Mouse (Mus musculus): Measurements from ENCODE around the gene Fam207a. TPM values are rescaled to one million over a fixed set of nuclear protein-coding genes. Genes with fewer than 3 reads are reported as not detected.

Fam207a gene
- total RNA-seq, 2 experiments from 2014 or later, result 5.4 to 8.4 TPM

DNA sequence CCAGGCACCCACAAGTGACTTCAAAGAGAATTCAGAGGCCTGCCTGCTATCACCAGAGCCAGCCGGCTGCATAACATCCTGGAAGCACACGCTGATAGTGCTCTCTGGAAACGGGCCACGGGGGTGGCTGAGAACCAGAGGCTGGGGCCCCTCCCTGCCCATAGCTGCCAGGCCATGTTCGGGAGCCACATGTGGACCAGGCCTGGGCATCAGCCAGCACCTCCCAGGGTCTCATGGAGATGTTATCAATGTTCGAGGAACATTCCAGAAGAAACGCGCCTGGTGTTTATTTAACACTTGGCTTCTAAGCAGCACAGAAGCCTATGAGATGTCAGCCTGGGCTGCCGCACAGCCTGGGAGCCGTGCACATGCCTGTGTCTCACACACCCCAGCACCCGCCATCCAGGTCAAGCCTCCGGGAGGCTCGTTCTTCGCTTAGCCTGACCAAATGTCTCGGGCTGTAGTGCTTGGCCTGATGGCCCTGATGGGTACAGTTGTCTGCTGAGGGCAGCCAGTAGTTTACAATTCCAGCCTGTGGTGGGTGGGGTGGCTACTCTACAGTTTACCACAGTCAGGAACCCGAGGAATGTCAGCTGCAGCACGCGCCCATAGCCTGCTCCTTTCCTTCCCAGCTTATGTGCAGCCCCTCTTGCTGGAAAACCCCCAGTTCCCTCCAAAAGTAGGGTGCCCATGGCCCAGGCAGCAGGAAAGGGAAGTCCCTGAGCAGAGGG is 31.2 kb downstream of the Fam207a start:
- no peak overlapping the region for H3K4me3 ChIP-seq
- intact Hi-C loops (cut with DNase I), result no loop called here
- DNase-seq, result peak; percentile 65
- TF ChIP-seq CTCF (IDR thresholded peaks at IDR 0.05), result no peak
- peak overlapping the region; percentile 46 for H3K27ac ChIP-seq

DNA sequence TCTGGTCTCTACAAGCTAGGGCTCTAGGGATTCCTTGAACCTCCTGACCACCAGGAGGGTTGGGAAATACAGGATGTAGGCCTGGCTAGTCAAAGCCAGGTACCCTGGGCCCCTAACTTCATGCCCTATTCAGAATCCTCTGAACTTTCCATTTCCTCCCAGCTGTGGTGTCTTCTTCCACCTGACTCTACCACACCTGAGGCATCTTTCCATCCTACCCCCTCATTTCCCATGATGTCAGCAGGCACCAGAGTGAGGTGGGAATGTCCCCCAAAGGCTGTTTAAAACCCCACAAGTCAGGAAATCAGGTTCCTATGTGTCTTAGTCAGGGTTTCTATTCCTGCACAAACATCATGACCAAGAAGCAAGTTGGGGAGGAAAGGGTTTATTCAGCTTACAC is 33.8 kb downstream of the Fam207a start:
- no peak for TF ChIP-seq CTCF (IDR thresholded peaks at IDR 0.05)
- H3K4me3 ChIP-seq, result no peak overlapping the region
- H3K27ac ChIP-seq, result no peak overlapping the region
- no peak for DNase-seq
- intact Hi-C loops (cut with DNase I), result no loop called here

DNA sequence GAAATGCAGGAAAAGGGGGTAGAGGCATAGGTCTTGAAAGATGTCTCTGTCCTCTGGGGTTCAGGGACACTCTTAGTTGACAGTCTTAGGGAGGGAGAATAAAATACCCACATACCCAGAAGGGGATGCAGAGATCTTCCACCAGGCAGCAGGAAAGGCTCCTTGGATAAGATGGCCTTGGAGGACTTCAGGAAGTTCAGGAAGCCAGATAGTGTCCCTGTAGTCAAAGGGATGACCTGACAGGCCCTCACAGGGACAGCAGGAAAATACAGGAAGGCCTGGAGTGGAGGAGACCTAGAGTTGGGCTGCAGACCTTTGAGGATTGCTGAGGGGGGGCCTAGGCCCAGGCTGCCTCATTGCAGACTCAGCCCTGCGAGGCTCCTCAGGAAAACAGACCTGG is 35.6 kb downstream of the Fam207a start:
- H3K27ac ChIP-seq, result no peak overlapping the region
- intact Hi-C loops (cut with DNase I), result no loop called here

DNA sequence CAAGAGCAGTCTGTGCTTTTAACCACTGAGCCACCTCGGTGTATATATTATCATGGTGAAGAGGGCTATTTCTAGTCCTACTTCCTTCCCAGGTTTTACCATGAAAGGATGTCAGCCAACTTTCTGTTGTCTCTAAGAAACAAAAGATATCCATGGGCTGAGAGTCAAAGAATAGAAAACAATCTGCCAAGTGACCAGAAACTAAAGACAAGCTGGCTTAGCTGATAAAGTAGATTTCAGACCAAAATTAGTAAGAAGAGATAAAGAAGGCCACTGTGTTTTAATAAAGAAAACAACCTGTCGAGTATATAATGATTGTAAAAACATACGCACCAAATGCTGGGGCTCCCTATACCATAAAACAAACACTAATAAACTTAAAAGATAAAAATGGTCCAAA is 38.7 kb downstream of the Fam207a start:
- Histone ChIP-seq H3K27ac (no peak overlapping the region), H3K4me3 (no peak overlapping the region)
- intact Hi-C loops (cut with DNase I), result no loop called here
- no peak for DNase-seq
- no peak for TF ChIP-seq CTCF (IDR thresholded peaks at IDR 0.05)

More for the DNA sequence above, 35.6 kb downstream of the Fam207a start:
- no peak for TF ChIP-seq CTCF (IDR thresholded peaks at IDR 0.05)
- DNase-seq, result no peak
- H3K4me3 ChIP-seq, result no peak overlapping the region

DNA sequence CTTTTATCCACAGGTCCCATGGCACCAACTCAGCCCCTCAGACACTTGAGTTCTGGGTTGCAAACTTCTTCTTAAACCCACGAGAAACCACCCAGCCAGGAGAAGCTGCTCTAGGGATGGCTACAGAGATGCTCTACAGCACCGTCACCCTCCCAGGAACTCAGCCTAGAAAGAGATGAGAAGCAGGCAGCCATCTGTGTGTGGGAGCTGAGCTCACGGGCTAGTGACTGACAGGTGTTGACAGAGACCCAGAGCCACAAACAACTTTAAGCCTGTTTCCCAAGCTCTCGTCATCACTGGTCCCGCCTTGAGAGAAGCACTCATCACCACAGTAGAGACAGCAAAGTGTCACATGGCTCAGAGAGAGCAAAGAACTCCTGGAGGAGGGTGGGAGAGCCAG is 43.4 kb downstream of the Fam207a start:
- no peak overlapping the region for H3K27ac ChIP-seq
- TF ChIP-seq CTCF (IDR thresholded peaks at IDR 0.05), result no peak
- no peak overlapping the region for H3K4me3 ChIP-seq
- no peak for DNase-seq
- intact Hi-C loops (cut with DNase I), result loop anchor here (1.0 kb wide), 1 partner anchor 17 kb away; no protein-coding TSS in a partner anchor

DNA sequence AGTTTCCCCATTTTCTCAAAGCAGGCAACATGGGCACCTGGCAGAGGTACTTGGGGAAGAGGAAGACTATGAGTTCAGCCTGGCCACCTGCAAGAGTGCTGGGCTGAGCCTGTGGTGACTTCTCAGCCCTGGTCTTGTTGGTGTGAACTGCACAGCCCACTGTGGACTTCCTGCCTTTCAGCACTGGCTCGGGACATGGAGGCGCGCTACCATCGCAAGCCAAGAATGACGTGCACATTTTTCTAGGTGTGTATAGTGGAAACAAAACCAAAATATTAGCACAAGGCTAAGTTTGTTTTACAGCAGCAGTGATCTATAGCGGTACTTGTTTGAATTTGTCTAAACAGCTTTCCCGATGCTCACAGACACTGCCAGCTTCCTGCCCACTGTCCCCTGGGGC is 44.1 kb downstream of the Fam207a start:
- Histone ChIP-seq H3K27ac (peak overlapping the region; percentile 20; the same call in 1 of the 2 replicates), H3K4me3 (no peak overlapping the region)
- DNase-seq, result no peak
- intact Hi-C loops (cut with DNase I), result no loop called here
- no peak for TF ChIP-seq CTCF (IDR thresholded peaks at IDR 0.05)

DNA sequence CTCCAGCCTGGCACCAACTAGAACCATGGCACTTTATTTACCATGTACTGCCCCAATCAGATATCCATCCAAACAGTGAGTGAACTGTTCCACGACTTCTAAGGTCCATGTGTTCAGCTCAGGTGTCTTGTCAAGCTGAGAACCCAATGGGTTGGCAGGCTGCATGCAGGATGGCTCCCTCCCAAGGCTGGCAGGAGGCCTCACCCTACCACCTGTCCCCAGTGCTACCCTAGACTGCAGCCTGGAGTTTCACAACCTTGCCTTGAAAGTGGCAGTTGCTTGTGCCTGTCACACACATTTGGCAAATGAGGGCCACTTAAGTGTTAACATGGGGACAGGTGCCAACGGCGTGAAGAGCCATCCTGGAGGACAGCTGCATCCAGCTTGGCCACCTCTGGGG is 44.8 kb downstream of the Fam207a start:
- Histone ChIP-seq H3K4me3 (no peak overlapping the region), H3K27ac (peak overlapping the region; percentile 20; the same call in 1 of the 2 replicates)
- TF ChIP-seq CTCF (IDR thresholded peaks at IDR 0.05), result no peak
- intact Hi-C loops (cut with DNase I), result no loop called here
- peak; percentile 92 for DNase-seq

DNA sequence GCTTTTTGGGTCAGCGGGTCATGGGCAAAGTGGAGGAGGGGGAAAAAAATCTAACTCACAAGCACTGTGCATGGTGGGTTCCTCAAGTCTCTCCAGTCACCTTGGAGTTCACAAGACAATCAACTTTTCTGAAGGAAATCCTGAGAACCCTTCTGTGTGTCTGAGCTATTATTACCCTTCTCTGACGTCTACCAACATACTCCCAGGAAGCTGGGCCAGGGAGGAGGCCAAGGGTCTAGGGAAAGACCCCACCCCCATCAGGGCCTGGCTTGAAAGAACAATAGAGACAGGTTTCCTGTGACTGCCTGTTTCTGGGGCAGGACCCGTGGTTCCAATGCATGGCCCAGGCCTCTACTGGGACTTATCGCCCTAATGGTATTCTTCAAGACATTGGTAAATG is 46.9 kb downstream of the Fam207a start:
- H3K27ac ChIP-seq, result peak overlapping the region; percentile 31
- no peak for DNase-seq
- H3K4me3 ChIP-seq, result no peak overlapping the region
- intact Hi-C loops (cut with DNase I), result no loop called here
- no peak for TF ChIP-seq CTCF (IDR thresholded peaks at IDR 0.05)

DNA sequence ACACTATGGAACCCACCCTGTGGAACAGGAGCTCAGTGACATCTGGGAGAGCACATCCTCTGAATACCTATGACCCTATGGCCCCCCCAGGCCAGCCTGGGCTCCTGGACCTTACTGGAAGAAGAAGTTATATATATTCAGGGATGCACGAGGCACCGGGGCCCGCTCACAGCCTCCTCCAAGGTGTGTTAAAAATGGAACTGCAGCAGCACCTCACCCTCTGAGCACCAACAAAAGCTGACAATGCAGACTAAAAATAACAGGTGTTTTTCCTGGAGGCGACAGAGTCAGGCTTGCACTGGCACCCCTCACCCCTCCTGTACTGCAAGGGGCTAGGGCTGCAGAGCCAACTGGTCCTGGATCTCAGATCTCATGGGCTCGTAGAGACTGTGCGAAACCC is 48.2 kb downstream of the Fam207a start:
- DNase-seq, result no peak
- Histone ChIP-seq H3K27ac (no peak overlapping the region), H3K4me3 (no peak overlapping the region)
- TF ChIP-seq CTCF (IDR thresholded peaks at IDR 0.05), result no peak
- intact Hi-C loops (cut with DNase I), result no loop called here

DNA sequence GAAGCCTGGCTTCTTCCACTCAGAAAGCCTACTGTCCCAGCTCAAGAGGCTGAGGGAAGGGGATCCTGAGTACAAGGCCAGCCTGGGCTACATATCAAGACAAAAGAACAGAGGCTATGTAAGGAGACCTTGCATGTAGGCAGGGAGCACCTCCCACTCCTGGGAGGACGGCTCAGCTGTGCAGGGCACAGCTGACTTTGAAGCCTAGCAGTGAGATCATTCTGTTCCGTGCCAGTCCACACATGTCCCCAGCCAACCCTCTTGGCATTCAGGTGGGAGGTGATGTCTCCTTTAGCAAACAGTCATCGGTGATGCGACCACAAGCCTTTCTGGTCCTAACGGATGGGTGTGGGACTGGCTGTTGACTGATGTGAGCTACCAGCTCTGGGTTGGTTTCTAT is 49.7 kb downstream of the Fam207a start:
- Histone ChIP-seq H3K27ac (no peak overlapping the region), H3K4me3 (no peak overlapping the region)
- no peak for TF ChIP-seq CTCF (IDR thresholded peaks at IDR 0.05)
- no peak for DNase-seq
- intact Hi-C loops (cut with DNase I), result no loop called here

DNA sequence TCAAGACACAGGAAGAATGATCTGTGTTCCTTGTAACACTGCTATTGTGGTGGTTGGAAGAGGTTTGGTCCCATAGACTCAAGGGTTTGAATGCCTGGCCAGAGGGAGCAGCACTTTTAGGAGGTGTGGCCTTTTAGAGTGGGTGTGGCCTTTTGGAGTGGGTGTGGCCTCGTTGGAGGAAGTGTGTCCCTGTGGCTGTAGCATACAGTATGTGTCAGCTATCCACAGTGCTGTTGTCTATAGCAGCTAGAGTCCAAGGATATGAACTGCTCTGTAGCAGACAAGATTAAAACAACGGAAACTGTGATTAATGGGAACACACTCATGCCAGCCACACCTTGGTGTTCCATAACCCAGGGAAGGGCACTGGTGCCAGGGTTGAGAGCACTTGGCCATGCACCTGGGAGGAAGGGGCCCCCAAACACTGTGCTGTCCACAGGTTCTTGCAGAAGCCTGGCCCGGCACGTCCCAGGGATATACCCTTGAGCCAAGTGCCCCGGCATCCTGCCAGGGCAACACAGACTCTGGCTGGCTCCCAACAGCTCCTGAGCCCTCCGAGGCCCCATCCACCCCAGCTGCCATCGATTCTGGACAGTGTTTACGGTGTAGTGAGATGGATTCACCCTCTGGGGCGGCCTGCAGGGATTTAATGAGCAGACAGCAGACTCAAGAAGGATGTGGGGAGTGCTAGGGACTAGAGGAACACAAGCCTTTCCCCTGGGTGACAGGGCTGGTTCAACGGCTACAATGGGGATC is 51.2 kb downstream of the Fam207a start:
- no peak for TF ChIP-seq CTCF (IDR thresholded peaks at IDR 0.05)
- Histone ChIP-seq H3K4me3 (no peak overlapping the region), H3K27ac (peak overlapping the region; percentile 16; the same call in 1 of the 2 replicates)
- intact Hi-C loops (cut with DNase I), result no loop called here
- peak; percentile 50 for DNase-seq

DNA sequence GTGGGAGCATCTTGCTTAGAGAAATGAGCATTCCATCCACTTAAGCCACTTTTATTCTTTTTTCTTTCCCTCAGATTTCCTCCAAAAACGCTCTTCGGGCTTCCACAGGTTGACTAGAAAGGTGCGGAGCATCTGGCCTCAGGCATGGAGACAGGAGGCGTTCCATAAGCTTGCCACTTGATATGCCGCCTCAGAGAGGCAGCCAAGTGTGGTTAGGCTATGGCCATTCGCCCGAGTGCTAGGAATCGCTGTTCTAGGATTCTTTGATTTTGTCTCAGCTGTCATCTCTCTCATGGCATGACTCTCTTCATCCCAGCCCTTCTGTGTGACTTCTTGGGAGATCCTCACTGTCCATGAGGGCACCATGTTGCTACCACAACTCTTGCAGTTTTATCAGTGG is 54.4 kb downstream of the Fam207a start:
- no peak for DNase-seq
- no peak overlapping the region for H3K27ac ChIP-seq
- TF ChIP-seq CTCF (IDR thresholded peaks at IDR 0.05), result no peak
- intact Hi-C loops (cut with DNase I), result no loop called here
- no peak overlapping the region for H3K4me3 ChIP-seq

DNA sequence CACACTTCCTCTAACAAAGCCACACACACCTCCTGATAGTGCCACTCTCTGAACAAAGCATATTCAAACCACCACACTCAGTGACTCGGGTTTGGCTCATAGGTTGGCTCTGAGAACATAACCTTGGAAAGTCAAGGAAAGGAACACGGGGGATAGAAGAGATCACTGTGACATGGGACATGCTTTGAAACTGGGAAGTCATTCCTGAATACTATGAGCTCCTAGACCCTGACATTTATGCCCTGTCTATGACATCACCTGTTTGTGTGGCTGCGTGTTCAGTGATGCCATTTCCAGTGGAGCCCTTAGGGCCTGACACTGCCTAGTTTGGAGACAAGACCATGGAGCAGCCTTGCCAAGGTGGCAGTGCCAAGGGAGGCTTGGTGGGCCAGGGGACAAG is 57.9 kb downstream of the Fam207a start:
- Histone ChIP-seq H3K4me3 (no peak overlapping the region), H3K27ac (no peak overlapping the region)
- no peak for DNase-seq
- TF ChIP-seq CTCF (IDR thresholded peaks at IDR 0.05), result no peak
- intact Hi-C loops (cut with DNase I), result no loop called here

All from gastrocnemius, adult 2 months (tissue).